Mouse (Mus musculus): Measurements from ENCODE around the gene Chmp4b. TPM values are rescaled to one million over a fixed set of nuclear protein-coding genes. Genes with fewer than 3 reads are reported as not detected.

Chmp4b gene
- polyA plus RNA-seq, 1 experiment = 217 TPM

GRCm38 (mm10) chr2:154615674-154616073, 35.8 kb upstream of the Chmp4b start:
- no peak overlapping the region for H3K27ac ChIP-seq (ENCODE audit: insufficient read depth, low read depth, low read length)
- TF ChIP-seq CTCF (IDR thresholded peaks at IDR 0.05; ENCODE audit: low read depth, low read length) (no peak), POLR2A (IDR thresholded peaks at IDR 0.05; ENCODE audit: borderline replicate concordance, low read depth, low read length) (no peak)
- H3K4me3 ChIP-seq (ENCODE audit: insufficient read depth, low read length) = no peak overlapping the region
- H3K4me1 ChIP-seq (ENCODE audit: control insufficient read depth, insufficient read depth, low read length) = peaks cover 7% of the 10 kb centered on the region

DNA sequence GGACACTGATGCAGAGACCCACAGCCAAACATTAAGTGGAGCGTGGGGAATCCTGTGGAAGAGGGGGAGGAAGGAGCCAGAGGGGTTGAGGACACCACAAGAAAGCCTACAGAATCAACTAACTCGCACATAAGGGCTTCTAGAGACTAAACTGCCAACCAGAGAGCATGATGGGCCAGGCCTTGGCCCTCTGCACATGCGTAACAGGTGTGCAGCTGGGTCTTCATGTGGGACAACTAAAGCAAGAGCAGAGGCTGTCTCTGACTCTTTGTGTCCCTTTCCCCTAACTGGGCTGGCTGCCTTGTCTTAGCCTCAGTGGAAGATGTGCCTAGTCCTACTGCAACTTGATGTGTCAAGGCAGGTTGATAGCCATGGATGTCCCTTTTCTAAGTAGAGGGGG, 34.4 kb upstream of the Chmp4b start:
- H3K27ac ChIP-seq (ENCODE audit: insufficient read depth, low read depth, low read length) = no peak overlapping the region
- TF ChIP-seq CTCF (IDR thresholded peaks at IDR 0.05; ENCODE audit: low read depth, low read length) = no peak
- no peak for TF ChIP-seq POLR2A (IDR thresholded peaks at IDR 0.05; ENCODE audit: borderline replicate concordance, low read depth, low read length)
- H3K4me3 ChIP-seq (ENCODE audit: insufficient read depth, low read length) = no peak overlapping the region
- peaks cover 9% of the 10 kb centered on the region for H3K4me1 ChIP-seq (ENCODE audit: control insufficient read depth, insufficient read depth, low read length)

DNA sequence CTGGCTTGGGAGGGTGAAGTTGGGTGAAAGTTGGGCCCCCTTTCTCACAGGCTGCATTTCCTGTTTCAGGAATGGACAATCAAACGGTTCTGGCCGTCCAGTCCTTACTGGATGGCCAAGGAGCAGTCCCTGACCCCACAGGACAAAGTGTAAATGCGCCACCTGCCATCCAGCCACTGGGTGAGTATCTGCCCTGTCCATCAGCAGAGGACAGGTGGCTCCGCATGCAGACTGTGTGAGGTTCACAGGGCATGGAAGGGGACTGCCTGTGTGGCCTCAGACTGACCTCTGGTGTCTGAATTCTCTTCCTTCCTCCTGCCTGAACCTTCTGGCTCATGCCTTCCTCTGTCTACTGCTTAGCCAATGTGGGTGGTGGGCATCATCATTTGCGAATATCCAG, 29.8 kb upstream of the Chmp4b start:
- TF ChIP-seq CTCF (IDR thresholded peaks at IDR 0.05; ENCODE audit: low read depth, low read length) = no peak
- no peak for TF ChIP-seq POLR2A (IDR thresholded peaks at IDR 0.05; ENCODE audit: borderline replicate concordance, low read depth, low read length)
- Histone ChIP-seq H3K4me1 (ENCODE audit: control insufficient read depth, insufficient read depth, low read length) (0 out of 2 replicates have a peak, but pooled peaks cover 2% of the 10 kb centered on the region), H3K27ac (ENCODE audit: insufficient read depth, low read depth, low read length) (no peak overlapping the region), H3K4me3 (ENCODE audit: insufficient read depth, low read length) (no peak overlapping the region)

DNA sequence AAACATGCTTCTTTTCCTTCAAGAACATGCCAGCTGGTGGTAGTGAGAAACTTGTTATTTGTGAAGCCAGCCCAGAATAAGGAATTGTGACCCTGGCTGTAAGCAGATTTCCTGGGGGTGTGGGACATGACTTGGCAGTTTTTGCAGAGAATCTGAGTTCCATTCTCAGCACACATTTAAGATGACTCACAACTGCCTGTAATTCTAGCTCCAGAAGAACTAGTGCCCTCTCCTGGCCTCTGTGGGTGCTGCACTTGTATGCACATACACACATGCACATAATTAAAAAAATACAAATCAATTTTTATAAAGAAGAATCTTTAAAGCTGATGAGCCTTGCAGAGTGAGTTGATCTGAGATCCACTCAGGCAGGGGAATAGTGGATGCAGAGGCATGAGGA, 27.4 kb upstream of the Chmp4b start:
- Histone ChIP-seq H3K4me3 (ENCODE audit: insufficient read depth, low read length) (no peak overlapping the region), H3K4me1 (ENCODE audit: control insufficient read depth, insufficient read depth, low read length) (0 out of 2 replicates have a peak, but pooled peaks cover 2% of the 10 kb centered on the region), H3K27ac (ENCODE audit: insufficient read depth, low read depth, low read length) (no peak overlapping the region)
- no peak for TF ChIP-seq POLR2A (IDR thresholded peaks at IDR 0.05; ENCODE audit: borderline replicate concordance, low read depth, low read length)
- TF ChIP-seq CTCF (IDR thresholded peaks at IDR 0.05; ENCODE audit: low read depth, low read length) = no peak

GRCm38 (mm10) chr2:154630531-154630930, 21.0 kb upstream of the Chmp4b start:
- Histone ChIP-seq H3K4me1 (ENCODE audit: control insufficient read depth, insufficient read depth, low read length) (no peaks in the 10 kb centered on the region), H3K4me3 (ENCODE audit: insufficient read depth, low read length) (no peak overlapping the region), H3K27ac (ENCODE audit: insufficient read depth, low read depth, low read length) (no peak overlapping the region)
- no peak for TF ChIP-seq POLR2A (IDR thresholded peaks at IDR 0.05; ENCODE audit: borderline replicate concordance, low read depth, low read length)
- TF ChIP-seq CTCF (IDR thresholded peaks at IDR 0.05; ENCODE audit: low read depth, low read length) = no peak

DNA sequence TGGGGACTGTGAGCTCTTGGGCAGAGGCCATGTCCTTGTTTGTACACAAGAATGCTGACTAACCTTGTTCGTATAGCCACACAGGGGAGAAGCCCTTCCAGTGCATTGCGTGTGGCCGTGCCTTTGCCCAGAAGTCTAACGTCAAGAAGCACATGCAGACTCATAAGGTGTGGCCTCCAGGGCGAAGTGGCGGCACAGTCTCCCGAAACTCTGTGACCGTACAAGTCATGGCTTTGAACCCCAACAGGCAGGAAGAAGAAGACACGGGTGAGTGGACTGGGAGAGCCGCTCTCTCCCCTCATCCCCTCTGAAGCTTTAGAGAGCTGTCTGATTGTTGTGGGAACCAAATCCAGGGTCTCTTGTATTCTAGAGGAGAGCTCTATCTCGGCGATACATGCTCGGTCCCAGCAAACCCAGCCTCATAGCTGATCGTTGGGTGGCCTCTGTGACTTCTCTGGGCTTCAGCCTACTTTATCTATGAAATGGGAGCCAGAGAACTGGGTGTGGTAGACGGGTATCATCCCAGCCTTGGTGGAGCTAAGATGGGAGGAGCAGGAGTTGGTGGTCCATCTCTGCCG, 19.2 kb upstream of the Chmp4b start:
- H3K27ac ChIP-seq (ENCODE audit: insufficient read depth, low read depth, low read length) = no peak overlapping the region
- no peak overlapping the region for H3K4me3 ChIP-seq (ENCODE audit: insufficient read depth, low read length)
- TF ChIP-seq POLR2A (IDR thresholded peaks at IDR 0.05; ENCODE audit: borderline replicate concordance, low read depth, low read length) (no peak), CTCF (IDR thresholded peaks at IDR 0.05; ENCODE audit: low read depth, low read length) (no peak)
- no peaks in the 10 kb centered on the region for H3K4me1 ChIP-seq (ENCODE audit: control insufficient read depth, insufficient read depth, low read length)

GRCm38 (mm10) chr2:154633039-154633742, 18.3 kb upstream of the Chmp4b start:
- no peak overlapping the region for H3K27ac ChIP-seq (ENCODE audit: insufficient read depth, low read depth, low read length)
- no peak overlapping the region for H3K4me3 ChIP-seq (ENCODE audit: insufficient read depth, low read length)
- no peaks in the 10 kb centered on the region for H3K4me1 ChIP-seq (ENCODE audit: control insufficient read depth, insufficient read depth, low read length)
- TF ChIP-seq POLR2A (IDR thresholded peaks at IDR 0.05; ENCODE audit: borderline replicate concordance, low read depth, low read length) (no peak), CTCF (IDR thresholded peaks at IDR 0.05; ENCODE audit: low read depth, low read length) (no peak)

GRCm38 (mm10) chr2:154633876-154634644, 17.4 kb upstream of the Chmp4b start:
- Histone ChIP-seq H3K4me1 (ENCODE audit: control insufficient read depth, insufficient read depth, low read length) (no peaks in the 10 kb centered on the region), H3K27ac (ENCODE audit: insufficient read depth, low read depth, low read length) (no peak overlapping the region), H3K4me3 (ENCODE audit: insufficient read depth, low read length) (no peak overlapping the region)
- no peak for TF ChIP-seq POLR2A (IDR thresholded peaks at IDR 0.05; ENCODE audit: borderline replicate concordance, low read depth, low read length)
- TF ChIP-seq CTCF (IDR thresholded peaks at IDR 0.05; ENCODE audit: low read depth, low read length) = no peak

- H3K4me1 ChIP-seq (ENCODE audit: control insufficient read depth, insufficient read depth, low read length) = no peaks in the 10 kb centered on the region
- TF ChIP-seq POLR2A (IDR thresholded peaks at IDR 0.05; ENCODE audit: borderline replicate concordance, low read depth, low read length) (no peak), CTCF (IDR thresholded peaks at IDR 0.05; ENCODE audit: low read depth, low read length) (no peak)
- H3K4me3 ChIP-seq (ENCODE audit: insufficient read depth, low read length) = no peak overlapping the region
- H3K27ac ChIP-seq (ENCODE audit: insufficient read depth, low read depth, low read length) = no peak overlapping the region
Measured at GRCm38 (mm10) chr2:154635826-154636225, 15.7 kb upstream of the Chmp4b start.

DNA sequence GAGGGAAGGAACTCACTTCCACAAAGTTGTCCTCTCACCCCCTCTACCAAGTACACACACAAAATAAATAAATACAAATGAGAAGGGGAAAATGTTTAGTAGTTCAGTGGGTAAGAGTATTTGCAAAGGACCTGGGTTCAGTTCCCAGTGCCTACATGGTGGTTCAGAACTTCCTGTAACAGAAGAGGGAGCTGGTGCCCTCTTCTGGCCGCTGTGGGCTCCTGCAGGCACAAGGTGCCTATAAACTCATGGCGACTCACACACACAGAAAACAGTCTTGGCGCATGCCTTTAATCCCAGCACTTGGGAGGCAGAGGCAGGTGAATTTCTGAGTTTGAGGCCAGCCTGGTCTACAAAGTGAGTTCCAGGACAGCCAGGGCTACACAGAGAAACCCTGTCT, 13.0 kb upstream of the Chmp4b start:
- H3K4me1 ChIP-seq (ENCODE audit: control insufficient read depth, insufficient read depth, low read length) = no peaks in the 10 kb centered on the region
- TF ChIP-seq CTCF (IDR thresholded peaks at IDR 0.05; ENCODE audit: low read depth, low read length) (no peak), POLR2A (IDR thresholded peaks at IDR 0.05; ENCODE audit: borderline replicate concordance, low read depth, low read length) (no peak)
- H3K4me3 ChIP-seq (ENCODE audit: insufficient read depth, low read length) = no peak overlapping the region
- H3K27ac ChIP-seq (ENCODE audit: insufficient read depth, low read depth, low read length) = no peak overlapping the region
